Mouse (Mus musculus): Measurements from ENCODE around the gene BC067074.

DNA sequence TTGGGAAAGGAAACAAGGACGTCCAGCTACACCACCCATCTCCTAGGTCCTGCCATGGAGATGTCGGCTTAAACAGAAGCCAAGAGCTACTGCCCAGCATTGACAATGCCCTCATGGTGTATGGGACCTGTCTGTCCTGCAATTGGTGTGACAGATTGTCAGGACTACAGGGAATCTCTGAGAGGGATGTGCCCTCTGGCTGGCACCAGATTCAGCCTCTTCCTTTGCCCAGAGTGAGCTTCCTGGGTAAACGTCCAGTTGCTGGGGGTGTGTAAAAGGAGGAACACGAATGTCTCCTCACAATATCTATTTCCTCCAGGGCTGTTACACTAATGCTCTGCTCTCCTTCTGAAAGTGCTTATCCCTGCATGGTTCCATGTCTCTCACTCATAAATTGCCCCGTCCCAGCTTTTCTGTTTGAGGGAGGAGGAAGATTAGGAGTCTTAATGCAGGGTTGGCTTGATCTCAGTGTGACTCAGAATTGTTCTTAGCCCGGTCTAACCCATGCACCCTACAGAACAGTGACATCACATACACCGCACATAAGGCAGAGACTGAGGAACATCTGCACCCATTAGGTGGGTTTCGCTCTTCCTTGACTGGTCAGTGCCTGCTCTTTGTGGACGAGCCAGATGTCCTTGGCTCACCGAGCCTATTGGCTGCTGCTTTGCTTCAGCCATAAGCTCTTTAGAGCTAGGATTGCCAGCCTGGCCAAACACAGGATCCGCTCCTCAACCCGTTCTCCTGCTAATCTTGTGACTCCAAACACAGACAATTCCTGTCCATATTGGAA lies 80.5 kb downstream of the BC067074 start:
- TF ChIP-seq POLR2A (IDR thresholded peaks at IDR 0.05; ENCODE audit: borderline replicate concordance, control insufficient read depth, low read depth, low read length) (no peak), CTCF (IDR thresholded peaks at IDR 0.05; ENCODE audit: control insufficient read depth, insufficient read depth, low read length) (no peak)

All from bone marrow, adult 2 months (tissue).